Mouse (Mus musculus) midbrain, embryonic 13.5 days (tissue): ENCODE measurements around the gene Grid1. TPM values are rescaled to one million over a fixed set of nuclear protein-coding genes. Genes with fewer than 3 reads are reported as not detected.
A peak's percentile ranks its signal among the peaks of the same experiment; 100 is the strongest.

ENCODE experiments used
- ATAC-seq: fragments of 200-750 bp; cut with Nextera tagmentation; 2 replicates; pipeline ENCODE4 v1.8.0; 2017; ENCODE audit warnings: mild to moderate bottlenecking, moderate TSS enrichment, moderate library complexity
- H3K27ac ChIP-seq: fragments of 300-500 bp; sonication (generic); 2 replicates; pipeline ENCODE4 v1.5.1; 2015; ENCODE audit warnings: inconsistent platforms, mild to moderate bottlenecking, moderate library complexity
- H3K27me3 ChIP-seq: fragments of 300-500 bp; sonication (generic); 2 replicates; pipeline ENCODE4 v1.6.1; 2015; ENCODE audit warnings: mild to moderate bottlenecking, inconsistent platforms
- H3K36me3 ChIP-seq: fragments of 300-500 bp; sonication (generic); 2 replicates; pipeline ENCODE4 v1.6.1; 2015; ENCODE audit warnings: mild to moderate bottlenecking, inconsistent platforms
- H3K4me1 ChIP-seq: fragments of 300-500 bp; sonication (generic); replicated peaks from 2 replicates; pipeline ENCODE4 v1.6.1; 2015; ENCODE audit warnings: inconsistent platforms
- H3K4me2 ChIP-seq: fragments of 300-500 bp; sonication (generic); replicated peaks from 2 replicates; pipeline ENCODE4 v1.6.1; 2015; ENCODE audit warnings: moderate library complexity, mild to moderate bottlenecking, inconsistent platforms
- H3K4me3 ChIP-seq: fragments of 300-500 bp; sonication (generic); replicated peaks from 2 replicates; pipeline ENCODE4 v1.5.1; 2015; ENCODE audit warnings: mild to moderate bottlenecking, inconsistent platforms
- H3K9ac ChIP-seq: fragments of 300-500 bp; sonication (generic); replicated peaks from 2 replicates; pipeline ENCODE4 v1.6.1; 2015; ENCODE audit warnings: mild to moderate bottlenecking, inconsistent platforms
- H3K9me3 ChIP-seq: fragments of 300-500 bp; sonication (generic); 2 replicates; pipeline ENCODE4 v1.6.1; 2016; ENCODE audit warnings: mild to moderate bottlenecking, inconsistent platforms
- WGBS: fragments of 180-500 bp; shearing (Covaris S2); methylation state at CpG from one replicate; pipeline ENCODE4 v1.1.7; 2015; 5-methylcytosine and 5-hydroxymethylcytosine counted together
- microRNA counts: library from miRNA; unstranded; fragments of <30 nt; microRNA quantifications from one replicate; lab custom pipeline; 2016
- microRNA-seq: library from miRNA; unstranded; fragments of <30 nt; microRNA quantifications from one replicate; pipeline ENCODE4, GENCODE M21; 2016
- polyA plus RNA-seq: library from polyadenylated mRNA; unstranded; fragments of >200 nt; fragmentation: Nextera tagmentation; extraction: Ambion mirVana; gene quantifications from 2 replicates; pipeline ENCODE4 v1.2.1, GENCODE M21; 2015

Grid1 gene
- polyA plus RNA-seq, 1 experiment from 2014 or later = 2.7 TPM

- Histone ChIP-seq H3K36me3 (no peaks in the 10 kb centered on the region), H3K9ac (no peak overlapping the region), H3K4me2 (no peak overlapping the region), H3K27me3 (no peaks in the 10 kb centered on the region), H3K9me3 (no peaks in the 10 kb centered on the region), H3K4me3 (no peak overlapping the region), H3K27ac (no peak overlapping the region), H3K4me1 (peaks cover 8% of the 10 kb centered on the region; the same call in 1 of the 2 replicates)
- 71% methylated on average over 4 of the region's 4 CpGs for WGBS
- ATAC-seq = no peak
Observed at GRCm38 (mm10) chr14:35572991-35573502, 753.1 kb downstream of the Grid1 start.

GRCm38 (mm10) chr14:35574489-35574888 is 754.6 kb downstream of the Grid1 start:
- Histone ChIP-seq H3K4me2 (no peak overlapping the region), H3K9ac (no peak overlapping the region), H3K27ac (no peak overlapping the region), H3K9me3 (no peaks in the 10 kb centered on the region), H3K4me1 (peaks cover 8% of the 10 kb centered on the region; the same call in 1 of the 2 replicates), H3K4me3 (no peak overlapping the region), H3K36me3 (no peaks in the 10 kb centered on the region), H3K27me3 (no peaks in the 10 kb centered on the region)
- WGBS = 82% methylated on average over 2 of the region's 2 CpGs
- no peak for ATAC-seq

GRCm38 (mm10) chr14:35575285-35575684 is 755.4 kb downstream of the Grid1 start:
- no peak for ATAC-seq
- WGBS = 34% methylated on average over 6 of the region's 6 CpGs
- Histone ChIP-seq H3K9me3 (no peaks in the 10 kb centered on the region), H3K4me1 (peaks cover 8% of the 10 kb centered on the region; the same call in 1 of the 2 replicates), H3K4me3 (no peak overlapping the region), H3K27ac (no peak overlapping the region), H3K27me3 (no peaks in the 10 kb centered on the region), H3K36me3 (no peaks in the 10 kb centered on the region), H3K9ac (no peak overlapping the region), H3K4me2 (no peak overlapping the region)

GRCm38 (mm10) chr14:35625749-35626148 is 805.8 kb downstream of the Grid1 start:
- no peak overlapping the region for H3K27ac ChIP-seq
- no peak for ATAC-seq
- 89% methylated on average over 5 of the region's 5 CpGs for WGBS

More at GRCm38 (mm10) chr14:35625749-35626148, 805.8 kb downstream of the Grid1 start:
- no peaks in the 10 kb centered on the region for H3K36me3 ChIP-seq
- no peaks in the 10 kb centered on the region for H3K4me1 ChIP-seq
- no peak overlapping the region for H3K4me3 ChIP-seq
- no peaks in the 10 kb centered on the region for H3K27me3 ChIP-seq
- H3K4me2 ChIP-seq = no peak overlapping the region
- no peaks in the 10 kb centered on the region for H3K9me3 ChIP-seq
- no peak overlapping the region for H3K9ac ChIP-seq

MicroRNAs encoded within 50 kb of the gene (microRNA counts, 519-probe panel; counts per million panel counts)
- microRNA mmu-miR-346 (lab: Ali Mortazavi, UCI) = 110 counts per million, percentile 56 among the panel's probes with 10 or more counts

Small RNAs within 50 kb of the gene (microRNA-seq; reads per million reads assigned to microRNA genes)
- gene Mir346 = 162 reads per million, percentile 59 among the genes with 10 or more reads in this experiment

Other genes with a start within 250 kb of the Grid1 start
- 0.11 and 0.32 TPM in 2 replicates for gene Ldb3, start 231.4 kb upstream of the Grid1 start, polyA plus RNA-seq
- 0.16 TPM in 1 of 2 replicates, not detected in the other for gene Opn4, start 220.0 kb upstream of the Grid1 start, polyA plus RNA-seq
- gene Wapl, start 146.2 kb upstream of the Grid1 start, polyA plus RNA-seq = 20.8 and 22.5 TPM in 2 replicates